8 mouse cellular contexts compared by ENCODE assay signal in genomic region chr16:33683206-33684161, GRCm38 (mm10). TPM values are rescaled to one million over a fixed set of nuclear protein-coding genes. Genes with fewer than 3 reads are reported as not detected.
DNase-seq lines count a peak whose midpoint lies in the region; ATAC-seq and TF ChIP-seq lines count a peak whose summit lies in the region.

No protein-coding gene starts in this region.

- H3K36me3 ChIP-seq in testis, adult 2 months (ENCODE audit: control insufficient read depth, insufficient read depth, low read length): no peaks in the 10 kb centered on the region
- no peaks in the 10 kb centered on the region for H3K36me3 ChIP-seq in hindbrain, embryonic 11.5 days (ENCODE audit: control insufficient read depth, insufficient read depth, low read length)
- no peaks in the 10 kb centered on the region for H3K36me3 ChIP-seq in midbrain, embryonic 14.5 days (ENCODE audit: control insufficient read depth, insufficient read depth, low read length)

- 64% methylated on average over 13 of the region's 13 CpGs for WGBS in hindbrain, embryonic 11.5 days
- 60% methylated on average over 13 of the region's 13 CpGs for WGBS in midbrain, embryonic 14.5 days

- no peak for TF ChIP-seq CTCF in testis, adult 2 months (IDR thresholded peaks at IDR 0.05; ENCODE audit: control insufficient read depth, insufficient read depth, insufficient replicate concordance, low read depth, low read length)

- H3K27ac ChIP-seq in testis, adult 2 months (ENCODE audit: control insufficient read depth, insufficient read depth, low read depth, low read length): peak overlapping the region; percentile 77
- no peak overlapping the region for H3K27ac ChIP-seq in hindbrain, embryonic 11.5 days (ENCODE audit: low read depth, low read length)
- H3K27ac ChIP-seq in midbrain, embryonic 14.5 days (replicated peaks; ENCODE audit: low read depth, low read length): 0 out of 2 replicates have a peak overlapping the region, but pooled peaks have one; percentile 26

- peak overlapping the region; percentile 83 for H3K4me2 ChIP-seq in hindbrain, embryonic 11.5 days (replicated peaks; ENCODE audit: low read depth, low read length)
- peak overlapping the region; percentile 92 for H3K4me2 ChIP-seq in midbrain, embryonic 14.5 days (ENCODE audit: low read length)

- intact Hi-C loops in left cerebral cortex, postnatal 25 days (cut with DNase I): loop anchor here (2.0 kb wide), 1 partner anchor 55 kb away; no protein-coding TSS in a partner anchor

- peak; percentile 42 for DNase-seq in adrenal gland, adult 2 months
- no peak for DNase-seq in adrenal gland, postnatal 36 days
- no peak for DNase-seq in testis, postnatal 14 days (ENCODE audit: low spot score)
- DNase-seq in hindbrain, embryonic 11.5 days (ENCODE audit: low spot score): no peak
- DNase-seq in midbrain, embryonic 14.5 days: no peak
- DNase-seq in layer of hippocampus, postnatal 36 days: no peak
- DNase-seq in left cerebral cortex, postnatal 25 days (ENCODE audit: low spot score in 2 of 2): no peak

- peak overlapping the region; percentile 84; the same call in 1 of the 2 replicates for H3K4me3 ChIP-seq in testis, adult 2 months (ENCODE audit: control insufficient read depth, low read depth, low read length)
- peak overlapping the region; percentile 75 for H3K4me3 ChIP-seq in hindbrain, embryonic 11.5 days (ENCODE audit: low read depth, low read length)
- H3K4me3 ChIP-seq in midbrain, embryonic 14.5 days (replicated peaks; ENCODE audit: low read depth, low read length): peak overlapping the region; percentile 77

- no peaks in the 10 kb centered on the region for H3K9me3 ChIP-seq in hindbrain, embryonic 11.5 days (ENCODE audit: control insufficient read depth, low read length)
- H3K9me3 ChIP-seq in midbrain, embryonic 14.5 days (ENCODE audit: control insufficient read depth, low read length): no peaks in the 10 kb centered on the region

- peak overlapping the region; percentile 96 for H3K9ac ChIP-seq in hindbrain, embryonic 11.5 days (ENCODE audit: low read depth, low read length)
- peak overlapping the region; percentile 84 for H3K9ac ChIP-seq in midbrain, embryonic 14.5 days (replicated peaks; ENCODE audit: low read length)

- TF ChIP-seq POLR2A in testis, adult 2 months (IDR thresholded peaks at IDR 0.05; ENCODE audit: control insufficient read depth, low read depth, low read length): no peak

- no peaks in the 10 kb centered on the region for H3K27me3 ChIP-seq in testis, adult 2 months (ENCODE audit: control insufficient read depth, insufficient read depth, low read length)
- no peaks in the 10 kb centered on the region for H3K27me3 ChIP-seq in hindbrain, embryonic 11.5 days (ENCODE audit: control insufficient read depth, insufficient read depth, low read length)
- H3K27me3 ChIP-seq in midbrain, embryonic 14.5 days (ENCODE audit: control insufficient read depth, insufficient read depth, low read length): no peaks in the 10 kb centered on the region

- peak; percentile 25; the same call in 1 of the 2 replicates for ATAC-seq in hindbrain, embryonic 11.5 days (ENCODE audit: low FRiP score)
- peak; percentile 18; the same call in 1 of the 2 replicates for ATAC-seq in midbrain, embryonic 14.5 days (ENCODE audit: low FRiP score, low TSS enrichment)

- peaks cover 9% of the 10 kb centered on the region for H3K4me1 ChIP-seq in testis, adult 2 months (ENCODE audit: control insufficient read depth, insufficient read depth, low read length)
- peaks cover 5% of the 10 kb centered on the region; the same call in 1 of the 2 replicates for H3K4me1 ChIP-seq in hindbrain, embryonic 11.5 days (replicated peaks; ENCODE audit: control insufficient read depth, insufficient read depth, low read length)
- peaks cover 23% of the 10 kb centered on the region for H3K4me1 ChIP-seq in midbrain, embryonic 14.5 days (ENCODE audit: control insufficient read depth, insufficient read depth, low read length)

RNA-seq across cellular contexts. Expression of gene Heg1, which starts 0.7 kb away (rescaled TPM):
- 10 to 100 TPM; 51.5 to 80.5 TPM for total RNA-seq in adrenal gland, adult 2 months (2021)
- polyA plus RNA-seq in adrenal gland, adult 2 months (2012; rRNA removed): 25.3 and 32.6 TPM in 2 replicates
- 10 to 100 TPM; 50.3 to 76.7 TPM for total RNA-seq in adrenal gland, postnatal 36 days (2021)
- 11.9 and 12.9 TPM in 2 replicates for polyA plus RNA-seq in testis, adult 2 months (2012; rRNA removed)
- polyA plus RNA-seq in hindbrain, embryonic 11.5 days (2014; fragmentation: Nextera tagmentation; extraction: Ambion mirVana): 22.8 and 23.4 TPM in 2 replicates
- polyA plus RNA-seq in midbrain, embryonic 14.5 days (2014; fragmentation: Nextera tagmentation; extraction: Ambion mirVana): 8.9 and 15.9 TPM in 2 replicates
- 10 to 100 TPM; 21.8 to 26.4 TPM for total RNA-seq in layer of hippocampus, postnatal 36 days (2021)
- 10 to 100 TPM; 29.9 to 35.4 TPM for total RNA-seq in left cerebral cortex, postnatal 25 days (2021)
